Mouse (Mus musculus) cerebellum, postnatal 36 days (tissue): ENCODE results near the gene Kank3.
"Not testable (repeated sequence)": the region's sequence is repeated elsewhere in the genome, so short reads cannot be mapped to it uniquely, and the experiment has no call there.

Experiments
- DNase-seq, 2 experiments: peaks; one replicate each; pipeline ENCODE4 v3.0.0; 2021 to 2022; ENCODE audit warnings: mixed read lengths in 2 of 2

Gene Kank3

DNA sequence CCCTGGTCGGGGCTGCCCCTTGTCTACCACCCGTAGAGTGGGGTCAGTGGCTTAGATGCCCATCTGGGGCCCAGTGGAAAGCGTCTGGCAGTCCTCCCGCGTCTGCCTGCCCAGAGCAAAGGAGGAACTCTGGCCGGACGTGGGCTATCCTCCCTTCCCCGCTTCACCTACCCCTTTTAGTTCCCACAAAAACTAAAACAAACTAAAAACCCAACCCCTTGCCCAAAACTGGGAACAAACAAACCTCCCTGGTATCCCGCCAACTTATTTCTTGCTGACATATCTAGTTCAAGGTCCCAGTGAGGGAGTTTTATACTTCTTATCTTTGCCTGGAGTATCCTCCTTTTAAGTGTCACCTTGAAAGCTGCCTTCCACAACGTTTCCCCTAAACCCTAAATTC is 2.1 kb upstream of the Kank3 start:
- no peak for DNase-seq

DNA sequence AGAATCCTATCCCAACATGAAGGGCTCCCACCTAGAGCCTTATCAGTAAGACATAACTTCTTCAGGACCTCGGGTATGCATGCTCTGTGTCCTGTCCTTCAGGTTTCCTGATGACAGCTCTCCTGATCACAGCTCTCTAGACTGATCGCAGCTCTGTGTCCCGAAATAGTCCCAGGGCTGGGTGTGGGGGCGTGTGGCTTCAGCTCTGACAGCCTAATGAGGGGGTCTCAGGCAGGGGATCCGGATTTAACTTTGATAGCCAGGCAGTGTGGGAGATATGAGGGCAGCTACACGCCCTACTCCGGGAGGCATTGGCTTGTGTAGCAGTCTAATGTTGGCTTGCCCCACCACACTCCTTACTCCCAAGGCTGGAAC is 810 bp downstream of the Kank3 start:
- DNase-seq: no peak

DNA sequence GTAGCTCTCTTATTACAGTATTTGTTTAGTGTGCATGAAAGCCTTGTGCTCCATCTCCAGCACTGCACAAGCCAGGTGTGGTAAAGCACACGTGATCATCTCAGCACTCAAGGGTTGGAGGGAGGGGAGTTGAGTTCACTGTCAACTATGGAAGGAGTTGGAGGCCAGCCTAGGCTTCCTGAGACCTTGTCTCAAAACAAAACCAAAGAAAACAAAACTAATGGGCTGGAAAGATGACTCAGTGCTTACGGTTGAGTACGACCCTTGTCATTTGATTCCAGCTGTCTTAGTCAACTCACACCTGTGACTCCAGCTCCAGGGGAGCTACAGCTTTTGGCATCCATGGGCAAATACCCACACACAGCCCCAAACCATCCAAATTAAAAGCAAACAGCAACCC is 2.2 kb downstream of the Kank3 start:
- no peak for DNase-seq

DNA sequence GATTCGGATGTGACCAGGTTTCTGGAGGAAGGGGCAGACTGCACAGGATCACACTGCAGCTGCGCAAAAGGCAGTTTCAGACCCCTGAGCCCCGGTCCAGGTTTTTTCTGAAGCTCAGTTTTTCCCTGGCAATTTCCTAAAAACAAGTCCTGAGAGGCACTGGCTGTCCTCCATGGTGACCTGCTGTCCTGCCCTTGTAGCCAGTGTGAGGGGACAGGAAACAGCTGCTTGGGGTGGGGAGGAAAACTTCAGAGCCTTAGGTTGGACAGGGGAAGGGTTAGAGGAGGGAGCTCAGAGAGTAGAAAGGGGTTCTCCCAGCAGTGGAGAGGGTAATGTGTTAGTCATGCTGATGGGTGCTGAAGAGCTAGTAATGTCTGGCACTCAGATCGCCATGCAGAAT is 2.7 kb downstream of the Kank3 start:
- DNase-seq: no peak

DNA sequence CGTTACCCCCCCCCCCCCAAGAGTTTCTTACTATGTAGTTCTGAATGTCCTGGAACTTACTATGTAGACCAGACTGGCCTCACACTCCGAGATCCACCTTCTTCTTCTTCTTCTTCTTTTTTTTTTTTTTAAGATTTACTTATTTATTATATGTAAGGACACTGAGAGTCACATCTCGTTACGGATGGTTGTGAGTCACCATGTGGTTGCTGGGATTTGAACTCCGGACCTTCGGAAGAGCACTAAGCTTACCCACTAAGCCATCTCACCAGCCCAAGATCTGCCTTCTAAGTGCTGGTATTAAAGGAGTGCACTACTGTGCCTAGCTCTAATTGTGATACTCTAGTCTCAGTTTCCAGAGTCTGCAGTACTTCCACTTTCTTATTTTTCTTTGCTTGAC is 5.1 kb downstream of the Kank3 start:
- DNase-seq: no peak

DNA sequence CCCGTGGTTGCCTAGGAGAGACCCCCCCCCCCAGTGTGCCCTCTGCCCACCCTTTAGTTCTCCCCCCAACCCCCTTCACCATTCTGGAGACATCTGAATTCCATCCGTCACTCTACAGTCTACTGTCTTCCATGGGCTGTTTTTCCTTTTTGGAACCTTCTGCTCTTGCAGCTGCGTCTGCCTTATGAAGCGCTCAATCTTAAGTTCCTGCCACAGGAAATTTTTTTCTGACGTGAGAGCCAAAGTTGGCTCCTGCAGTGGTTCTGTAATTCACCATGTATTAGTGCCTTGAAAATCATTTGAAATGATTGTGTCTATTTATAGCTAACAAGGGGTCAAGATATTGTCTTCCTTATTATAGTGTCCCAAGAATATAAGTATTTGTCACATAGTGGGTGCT is 6.3 kb downstream of the Kank3 start:
- DNase-seq: no peak

DNA sequence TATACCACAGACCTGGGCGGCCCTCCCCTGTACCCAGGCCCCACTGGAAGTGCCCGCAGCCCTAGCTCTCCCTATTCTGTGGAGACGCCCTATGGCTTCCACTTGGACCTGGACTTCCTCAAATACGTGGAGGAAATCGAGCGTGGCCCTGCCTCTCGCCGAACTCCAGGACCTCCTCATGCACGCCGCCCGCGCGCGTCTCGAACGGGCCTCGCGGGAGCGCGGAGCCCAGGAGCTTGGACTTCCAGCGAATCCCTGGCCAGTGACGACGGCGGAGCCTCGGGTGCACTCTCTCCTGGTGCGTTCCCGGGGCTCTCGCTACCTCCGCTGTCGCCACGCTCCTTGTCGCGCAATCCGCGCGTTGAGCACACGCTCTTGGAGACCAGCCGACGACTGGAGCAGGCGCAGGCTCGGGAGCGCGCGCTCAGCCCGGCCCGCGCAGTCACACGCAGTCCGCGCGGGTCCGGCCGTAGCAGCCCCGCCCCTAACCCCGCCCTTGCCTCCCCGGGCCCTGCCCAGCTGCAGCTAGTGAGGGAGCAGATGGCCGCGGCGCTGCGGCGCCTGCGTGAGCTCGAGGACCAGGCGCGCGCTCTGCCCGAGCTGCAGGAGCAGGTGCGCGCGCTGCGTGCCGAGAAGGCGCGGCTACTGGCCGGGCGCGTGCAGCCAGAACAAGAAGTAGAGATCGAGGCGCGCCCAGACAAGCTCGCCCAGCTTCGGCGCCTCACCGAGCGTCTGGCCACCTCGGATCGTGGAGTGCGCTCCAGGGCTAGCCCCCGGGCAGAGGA is 7.1 kb downstream of the Kank3 start:
- peak; percentile 86 to 94 for DNase-seq

DNA sequence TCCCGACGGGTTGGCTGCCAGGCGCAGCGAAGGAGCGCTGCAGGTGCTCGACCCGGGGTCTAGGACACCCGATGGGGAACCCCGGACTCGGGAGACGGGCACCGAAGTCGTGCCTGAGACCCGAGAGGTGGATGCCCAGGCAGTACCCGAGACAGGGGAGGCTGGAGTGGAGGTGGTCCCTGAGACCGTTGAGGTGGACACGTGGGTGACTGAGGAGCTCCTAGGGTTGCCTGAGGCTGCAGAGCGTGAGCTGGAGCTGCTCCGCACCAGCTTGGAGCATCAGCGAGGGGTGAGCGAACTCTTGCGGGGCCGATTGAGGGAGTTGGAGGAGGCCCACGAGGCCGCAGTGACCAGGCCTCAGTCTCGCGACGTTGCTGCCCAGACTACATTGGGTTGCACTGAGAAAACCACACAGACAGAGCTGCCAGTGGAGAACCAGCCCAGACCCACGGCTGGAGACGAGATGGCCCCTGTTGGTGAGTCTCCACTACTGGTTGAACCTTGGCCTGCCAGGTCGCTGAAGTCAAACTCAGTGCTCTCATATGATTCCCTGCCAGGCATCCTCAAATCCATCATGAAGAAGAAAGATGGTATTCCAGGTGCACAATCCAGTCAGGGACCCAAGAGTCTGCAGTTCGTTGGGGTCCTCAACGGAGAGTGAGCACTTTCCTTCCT is 7.8 kb downstream of the Kank3 start:
- DNase-seq: no peak

DNA sequence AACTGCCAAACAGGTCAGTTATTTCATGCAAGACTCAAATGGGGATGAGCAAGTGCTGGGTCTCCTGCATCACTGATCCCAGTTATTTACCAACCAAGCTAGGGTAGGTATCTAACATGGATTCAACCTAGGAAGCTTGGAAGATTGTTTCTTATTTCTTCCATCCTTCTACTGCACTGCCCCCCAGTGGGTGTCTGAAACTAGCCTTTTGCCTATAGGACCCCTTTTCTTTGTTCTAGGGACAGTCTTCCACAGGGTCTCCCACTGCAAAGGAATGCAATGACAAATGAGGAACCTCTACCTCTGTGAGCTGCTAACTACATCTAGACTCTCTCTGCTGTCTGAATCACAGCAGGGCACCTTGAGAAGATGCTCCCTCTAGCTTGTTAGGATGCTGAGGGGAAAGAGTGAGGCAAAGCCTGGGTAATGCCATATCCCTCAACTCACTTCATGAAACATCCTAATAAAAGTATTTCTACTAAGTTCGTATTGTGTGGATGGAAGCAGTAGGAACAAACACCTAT is 12.2 kb downstream of the Kank3 start:
- no peak for DNase-seq

DNA sequence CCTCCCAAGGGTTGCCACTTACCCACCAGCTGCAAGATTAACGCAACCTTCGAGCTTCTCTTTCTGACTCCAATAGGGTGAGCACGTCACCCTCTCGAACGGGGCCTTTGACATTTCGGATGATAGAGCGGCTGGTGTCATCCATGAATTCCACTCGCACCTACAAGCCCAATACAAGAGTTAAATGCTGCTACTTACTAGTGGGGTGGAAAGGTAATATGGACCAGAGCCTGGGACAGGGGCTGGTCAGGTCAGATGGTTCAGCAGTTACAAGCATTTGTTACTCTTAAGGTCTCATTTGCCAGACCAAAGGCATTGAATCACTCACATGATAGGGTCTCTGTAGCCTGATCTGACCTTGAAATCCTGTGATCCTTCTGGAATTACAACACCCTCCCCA is 12.9 kb downstream of the Kank3 start:
- DNase-seq: not testable (repeated sequence)

DNA sequence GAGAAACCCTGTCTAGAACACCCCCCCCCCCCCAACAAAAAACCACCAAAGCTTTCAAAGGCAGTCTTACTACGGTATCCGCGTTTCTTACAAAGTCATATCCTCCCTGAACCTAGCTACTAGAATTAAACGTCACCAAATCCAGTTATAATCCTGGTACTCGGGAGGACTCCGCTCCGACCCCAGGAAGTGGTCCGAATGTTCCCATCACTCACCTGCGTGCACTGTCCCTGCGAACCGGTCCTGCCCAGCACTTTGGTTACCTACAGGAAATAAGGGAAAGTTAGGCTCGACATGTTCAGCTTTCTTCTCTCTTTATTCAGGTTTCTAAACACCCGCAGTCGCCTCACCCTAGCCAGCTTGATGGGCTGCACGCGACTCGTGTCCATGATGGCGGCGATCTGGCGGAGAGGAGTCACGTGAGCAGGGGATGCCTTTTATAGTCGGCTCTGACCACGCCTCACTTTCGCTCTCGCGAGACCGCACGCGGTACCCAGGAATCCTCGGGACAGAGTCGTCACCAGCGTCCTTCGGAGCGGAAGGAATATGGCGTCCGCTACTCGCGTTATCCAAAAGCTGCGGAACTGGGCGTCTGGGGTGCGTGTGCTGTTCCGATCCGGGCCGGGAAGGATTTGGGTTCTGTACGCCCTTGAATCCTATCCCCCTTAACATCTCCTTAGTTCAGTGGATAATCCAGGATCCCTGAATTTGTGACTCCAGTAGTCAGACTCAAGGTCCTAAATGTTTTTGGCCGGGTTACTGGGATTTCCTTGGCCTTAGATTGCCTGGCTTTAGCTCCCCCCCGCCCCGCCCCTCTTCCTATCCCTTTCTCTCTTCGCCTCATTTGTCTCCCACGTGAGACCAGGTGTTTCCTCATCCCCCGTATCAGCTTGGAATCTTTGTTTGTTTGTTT is 14.0 kb downstream of the Kank3 start, which contains the start of the genes Rps28 and Ndufa7:
Gene Rps28 (minus strand): TSS at position 479 of the 913 bp plus-strand sequence.
Gene Ndufa7 (plus strand): TSS at position 489 of the 913 bp plus-strand sequence.
- peak; percentile 98 to 99 for DNase-seq

DNA sequence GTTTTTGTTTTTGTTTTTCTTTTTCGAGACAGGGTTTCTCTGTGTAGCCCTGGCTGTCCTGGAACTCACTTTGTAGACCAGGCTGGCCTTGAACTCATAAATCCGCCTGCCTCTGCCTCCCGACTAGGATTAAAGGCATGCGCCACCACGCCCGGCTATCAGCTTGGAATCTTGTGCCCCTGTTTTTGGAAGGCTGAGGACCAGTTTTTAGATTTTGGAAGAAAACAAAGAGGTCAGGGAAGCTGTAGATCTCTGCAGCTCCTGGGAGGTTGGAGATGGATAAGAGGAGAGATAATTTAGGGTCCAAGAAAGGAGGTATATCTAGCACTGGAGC is 14.6 kb downstream of the Kank3 start:
- not testable (repeated sequence) for DNase-seq

DNA sequence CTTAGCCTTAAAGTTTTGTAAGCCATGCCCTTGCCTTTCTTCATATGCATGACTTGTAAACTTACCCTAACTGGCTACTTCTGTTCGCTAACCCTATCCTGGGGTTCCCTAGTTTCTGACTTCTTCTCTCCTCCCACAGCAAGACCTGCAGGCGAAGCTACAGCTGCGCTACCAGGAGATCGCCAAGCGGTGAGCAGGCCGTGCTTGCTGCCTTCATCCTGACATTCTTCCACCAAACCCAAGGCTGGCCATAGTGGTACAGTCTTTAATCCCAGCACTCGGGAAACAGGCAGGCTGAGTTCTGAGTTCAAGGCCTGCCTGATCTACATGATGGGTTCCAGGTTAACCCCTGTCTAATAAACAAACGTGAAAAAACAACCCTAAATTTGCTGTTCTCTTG is 15.1 kb downstream of the Kank3 start:
- DNase-seq: no peak

DNA sequence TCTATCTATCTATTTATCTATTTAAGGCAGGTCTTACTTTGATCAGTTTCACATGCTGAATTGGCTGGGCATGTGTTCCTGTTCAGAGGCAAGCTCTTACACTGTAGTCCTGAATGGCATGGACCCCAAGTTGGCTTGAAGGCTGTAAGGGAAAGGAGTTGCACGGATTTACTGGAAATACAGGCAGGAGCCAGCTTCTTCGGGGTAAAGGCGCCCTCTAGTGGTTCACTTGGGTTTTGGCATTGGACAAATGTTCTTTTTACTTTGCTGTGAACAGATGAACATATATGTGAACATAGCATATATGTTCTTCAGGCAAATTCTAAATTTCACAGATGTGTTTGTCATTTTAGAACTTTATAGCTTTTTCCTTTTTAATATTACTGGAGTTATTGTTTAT is 16.5 kb downstream of the Kank3 start:
- DNase-seq: peak; percentile 66 to 81

DNA sequence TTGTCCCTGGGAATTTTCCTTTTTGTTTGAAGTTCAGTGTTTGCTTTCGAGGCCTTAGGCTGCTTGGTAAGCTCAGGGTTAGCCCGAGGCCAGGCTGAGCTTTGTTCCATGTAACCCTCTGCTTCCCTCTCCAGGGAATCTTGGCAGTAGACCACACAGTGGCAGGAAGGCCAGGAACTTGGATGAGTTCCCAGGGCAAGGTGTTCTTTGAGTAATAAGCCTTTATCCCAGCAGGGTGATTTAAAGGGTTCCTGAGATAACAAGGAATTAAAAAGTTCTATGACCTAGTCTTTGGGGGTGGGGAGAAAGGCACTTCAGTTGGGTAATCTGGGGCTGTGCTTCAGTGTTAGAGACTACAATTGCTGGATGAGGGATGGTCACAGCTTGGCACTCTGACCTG is 18.6 kb downstream of the Kank3 start:
- DNase-seq: peak; percentile 54 to 71

DNA sequence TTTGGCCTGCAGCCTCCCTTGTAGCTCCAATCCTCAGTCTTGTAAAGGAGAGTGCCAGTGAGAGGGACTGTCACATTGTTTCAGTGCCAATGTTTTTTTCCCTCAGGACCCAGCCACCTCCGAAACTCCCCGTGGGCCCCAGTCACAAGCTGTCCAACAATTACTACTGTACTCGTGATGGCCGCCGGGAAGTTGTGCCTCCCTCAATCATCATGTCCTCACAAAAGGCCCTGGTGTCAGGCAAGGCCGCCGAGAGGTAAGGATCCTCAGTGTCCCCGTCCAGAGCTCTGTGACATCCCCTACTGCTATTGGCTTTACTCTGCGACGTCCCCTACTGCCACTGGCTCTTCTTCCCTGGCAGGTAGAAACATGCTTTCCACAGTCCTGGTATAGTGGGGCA is 19.2 kb downstream of the Kank3 start:
- DNase-seq: no peak

DNA sequence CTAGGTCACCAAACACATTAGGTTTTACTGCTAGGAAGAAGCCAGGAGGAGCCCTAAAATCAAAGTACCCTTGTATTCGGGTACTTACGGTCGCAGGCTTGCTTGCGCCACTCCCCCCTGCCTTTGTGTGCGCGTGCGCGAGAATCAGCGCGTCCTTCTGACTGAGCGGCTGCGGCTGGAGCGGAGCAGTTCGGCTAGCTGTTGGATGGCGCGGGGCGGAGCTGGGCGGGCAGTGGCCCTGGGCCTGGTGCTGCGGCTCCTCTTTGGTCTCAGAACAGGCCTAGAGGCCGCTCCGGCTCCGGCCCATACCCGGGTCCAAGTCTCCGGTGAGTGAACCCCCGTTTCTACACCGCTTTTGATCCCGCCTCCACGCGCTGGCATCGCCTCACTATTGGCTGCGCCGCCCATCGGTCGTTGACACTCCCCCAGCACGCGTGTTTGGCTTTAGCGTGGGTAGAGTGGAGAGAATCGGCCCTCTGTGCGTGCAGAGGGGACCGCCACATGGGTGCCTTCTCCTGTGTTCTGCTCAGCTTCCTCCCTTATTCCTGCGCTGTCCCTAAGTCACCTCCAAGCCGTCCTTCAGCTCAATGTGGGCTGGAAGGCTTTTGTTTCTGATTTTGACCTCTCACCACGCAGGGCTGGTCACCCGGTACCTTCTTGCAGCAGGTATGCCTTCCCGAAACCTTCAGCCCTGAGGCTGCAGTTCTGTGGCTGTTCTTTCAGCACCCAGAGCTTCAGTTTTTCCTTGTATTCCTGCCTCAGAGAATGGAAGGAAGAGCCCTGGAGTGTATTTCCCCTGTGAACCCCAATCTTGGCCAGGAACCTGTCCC is 32.9 kb downstream of the Kank3 start, which contains the start of gene Cd320:
Gene Cd320 (plus strand): TSS at position 126 of the 830 bp plus-strand sequence.
- DNase-seq: peak; percentile 91 to 93

DNA sequence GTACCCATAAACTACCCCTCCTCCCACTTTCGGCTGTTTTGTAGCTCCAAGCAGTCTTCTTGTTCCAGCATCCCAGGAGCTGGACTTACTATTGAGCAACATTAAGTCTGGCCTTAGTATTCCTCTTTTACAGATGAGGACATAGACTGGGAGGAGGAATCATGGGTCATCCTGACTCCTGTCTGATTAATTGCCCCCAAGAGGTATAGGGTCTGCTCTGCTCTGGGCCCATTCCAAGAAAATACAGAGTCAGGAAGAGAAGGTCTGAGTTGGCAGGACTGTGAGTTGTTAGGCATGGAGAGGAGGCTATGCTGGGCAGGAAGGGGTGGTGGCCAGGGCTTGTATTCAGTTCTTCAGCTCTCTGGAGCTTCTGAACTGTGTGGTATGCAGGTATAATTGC is 33.9 kb downstream of the Kank3 start:
- DNase-seq: no peak

DNA sequence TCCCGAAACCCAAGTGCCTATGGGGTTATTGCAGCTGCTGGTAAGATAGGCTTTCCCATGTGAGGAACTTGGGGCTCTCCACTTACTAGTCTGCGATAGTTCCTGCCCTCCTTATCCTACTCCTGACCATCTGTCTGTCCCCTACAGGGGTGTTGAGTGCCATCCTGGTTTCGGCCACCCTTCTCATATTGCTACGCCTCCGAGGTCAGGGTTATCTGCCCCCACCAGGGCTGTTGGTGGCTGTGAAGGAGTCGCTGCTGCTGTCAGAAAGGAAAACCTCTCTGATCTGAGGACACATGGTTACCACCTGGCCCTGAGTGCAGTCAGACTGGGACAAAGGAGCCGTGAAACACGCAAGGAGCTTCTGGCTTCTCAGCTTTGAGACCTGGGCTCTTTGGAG is 37.8 kb downstream of the Kank3 start:
- no peak for DNase-seq

DNA sequence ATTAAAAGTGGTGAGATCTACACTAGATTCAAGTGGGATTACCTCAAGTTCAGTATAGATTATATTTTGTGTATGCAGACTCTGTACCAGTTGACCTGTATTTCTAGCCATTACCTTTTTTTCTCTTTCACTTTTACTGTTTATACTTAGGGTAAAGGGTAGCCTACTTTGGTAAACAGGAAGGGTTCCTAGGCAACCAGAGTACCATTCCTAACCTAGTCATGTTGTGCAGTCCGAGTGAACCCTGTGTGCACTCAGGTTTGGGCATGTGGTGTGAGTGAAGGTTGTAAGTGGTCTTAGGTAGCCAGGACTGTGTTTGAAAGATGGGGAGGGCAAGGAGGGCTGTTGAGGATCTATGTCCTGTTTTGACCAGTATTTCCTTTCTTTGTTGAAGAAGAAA is 41.0 kb downstream of the Kank3 start:
- no peak for DNase-seq

DNA sequence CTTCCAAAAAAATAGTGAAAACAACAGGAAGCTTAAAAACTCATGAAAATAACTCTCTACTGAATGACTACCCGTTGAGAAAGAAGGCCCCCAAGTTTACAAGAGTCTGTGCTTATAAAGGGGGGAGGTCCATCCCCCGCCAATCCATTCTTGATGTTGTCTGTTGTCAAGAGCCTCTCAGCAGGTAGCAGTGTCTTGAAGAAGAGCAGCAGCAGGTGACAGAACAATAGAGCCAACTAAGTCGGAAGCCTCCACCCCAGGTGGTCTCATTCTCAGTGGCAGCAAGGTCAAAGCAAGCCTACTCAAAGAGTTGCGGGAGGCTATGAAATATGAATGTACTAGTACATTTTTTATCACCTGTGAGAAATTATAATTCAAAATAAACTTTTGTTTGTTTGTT is 47.5 kb downstream of the Kank3 start:
- DNase-seq: no peak

DNA sequence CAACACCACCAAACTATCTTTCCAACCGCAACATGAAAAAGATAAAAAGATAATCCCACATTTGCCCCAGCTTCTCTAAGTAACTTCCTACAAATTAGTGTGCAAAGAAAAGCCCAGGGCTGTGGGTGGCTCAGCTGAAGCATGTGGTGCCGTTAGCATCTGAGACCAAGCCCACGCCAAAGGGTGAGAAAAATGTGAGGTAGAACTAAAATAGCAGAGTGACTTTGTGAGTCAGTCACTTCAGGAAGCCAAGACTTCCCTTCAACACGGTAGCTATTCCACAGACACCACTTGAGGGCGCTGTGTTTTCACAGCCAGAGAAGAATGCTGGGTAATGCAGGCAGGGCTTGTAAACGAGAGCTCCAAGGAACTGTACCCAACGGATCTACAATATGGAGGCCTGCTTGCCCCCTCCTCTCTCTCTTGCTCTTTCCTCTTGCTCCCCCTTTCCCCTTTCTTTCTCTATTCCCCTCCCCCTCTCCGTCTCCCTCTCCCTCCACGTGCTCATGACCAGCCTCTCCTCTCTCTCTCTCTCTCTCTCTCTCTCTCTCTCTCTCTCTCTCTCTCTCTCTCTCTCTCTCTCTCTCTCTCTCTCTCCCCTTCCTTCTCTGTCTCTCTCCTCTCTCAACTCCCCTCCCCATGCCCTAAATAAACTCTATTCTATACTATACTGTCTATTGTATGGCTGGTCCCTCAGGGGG is 55.2 kb downstream of the Kank3 start:
- DNase-seq: peak; percentile 14 to 21
